Comparison of ENCODE assay signal across 8 mouse cellular contexts in genomic region chr7:125552851-125553555, GRCm38 (mm10). TPM values are rescaled to one million over a fixed set of nuclear protein-coding genes. Genes with fewer than 3 reads are reported as not detected.
DNase-seq lines count a peak whose midpoint lies in the region; ATAC-seq and TF ChIP-seq lines count a peak whose summit lies in the region.

No protein-coding gene starts in this region.

- peak overlapping the region; percentile 81 for H3K9ac ChIP-seq in liver, embryonic 12.5 days

- TF ChIP-seq CTCF in cerebellum, adult 2 months (IDR thresholded peaks at IDR 0.05; ENCODE audit: borderline replicate concordance, insufficient read depth, low read depth, low read length): no peak

- no peak for TF ChIP-seq POLR2A in cerebellum, adult 2 months (IDR thresholded peaks at IDR 0.05; ENCODE audit: borderline replicate concordance, insufficient read depth, low read length)

- H3K4me1 ChIP-seq in cerebellum, adult 2 months (ENCODE audit: control insufficient read depth, insufficient read depth, low read length): peaks cover 10% of the 10 kb centered on the region
- peaks cover 75% of the 10 kb centered on the region for H3K4me1 ChIP-seq in liver, embryonic 12.5 days

- no peaks in the 10 kb centered on the region for H3K36me3 ChIP-seq in liver, embryonic 12.5 days

- no peak for ATAC-seq in liver, embryonic 12.5 days

- WGBS in cerebellum, adult 2 months: 84% methylated on average over 11 of the region's 11 CpGs
- WGBS in liver, embryonic 12.5 days (ENCODE audit: insufficient replicate concordance): 60% methylated on average over 11 of the region's 11 CpGs

- peak overlapping the region; percentile 16 for H3K4me3 ChIP-seq in cerebellum, adult 2 months (replicated peaks; ENCODE audit: insufficient read depth, low read depth, low read length)
- peak overlapping the region; percentile 69 for H3K4me3 ChIP-seq in liver, embryonic 12.5 days

- no peaks in the 10 kb centered on the region for H3K9me3 ChIP-seq in liver, embryonic 12.5 days (replicated peaks)

- H3K27ac ChIP-seq in cerebellum, adult 2 months (ENCODE audit: insufficient read depth, low read length): no peak overlapping the region
- H3K27ac ChIP-seq in liver, embryonic 12.5 days: no peak overlapping the region

- no peak for DNase-seq in cerebellum, adult 2 months
- no peak for DNase-seq in cerebellum, adult 18-20 months
- DNase-seq in thymus, postnatal 4 days: peak; percentile 51
- DNase-seq in thymus, adult 18-20 months: no peak
- no peak for DNase-seq in layer of hippocampus, adult 18-20 months (ENCODE audit: low spot score in 2 of 2)
- DNase-seq in spleen, postnatal 4 days (ENCODE audit: low spot score in 2 of 2): no peak
- DNase-seq in testis, postnatal 14 days (ENCODE audit: low spot score): no peak

- peak overlapping the region; percentile 98 for H3K4me2 ChIP-seq in liver, embryonic 12.5 days

- H3K27me3 ChIP-seq in cerebellum, adult 2 months (ENCODE audit: control insufficient read depth, insufficient read depth, low read length): no peaks in the 10 kb centered on the region
- H3K27me3 ChIP-seq in liver, embryonic 12.5 days (replicated peaks): peaks cover 25% of the 10 kb centered on the region; the same call in 1 of the 2 replicates

RNA-seq across cellular contexts. Expression of gene Il4ra, which starts 1.1 kb away (rescaled TPM):
- polyA plus RNA-seq in cerebellum, adult 2 months (2012; rRNA removed): 8.6 and 9.3 TPM in 2 replicates
- 4.1 and 5.2 TPM in 2 replicates for polyA plus RNA-seq in liver, embryonic 12.5 days (2016; fragmentation: Nextera tagmentation; extraction: Ambion mirVana)
- 1 to 10 TPM; 4.0 to 4.7 TPM for total RNA-seq in layer of hippocampus, adult 18-20 months (2021)

RNA-seq across cellular contexts. Expression of gene Il21r, which starts 50.2 kb away (rescaled TPM):
- polyA plus RNA-seq in cerebellum, adult 2 months (2012; rRNA removed): 0.39 and 0.63 TPM in 2 replicates
- 1.1 and 1.4 TPM in 2 replicates for polyA plus RNA-seq in liver, embryonic 12.5 days (2016; fragmentation: Nextera tagmentation; extraction: Ambion mirVana)
- 1 to 10 TPM; 1.1 to 1.3 TPM for total RNA-seq in layer of hippocampus, adult 18-20 months (2021)
